Mouse (Mus musculus) naive thymus-derived CD4-positive, alpha-beta T cell, adult 2 months (primary cell): ENCODE measurements around the gene Glod5.
A peak's percentile ranks its signal among the peaks of the same experiment; 100 is the strongest.

Experiments
- DNase-seq: peaks from one replicate; pipeline ENCODE4 v3.0.0-alpha.2; 2011; ENCODE audit warnings: low read depth

Gene Glod5

GRCm38 (mm10) chrX:7968226-7968625, 50.1 kb downstream of the Glod5 start:
- no peak for DNase-seq

GRCm38 (mm10) chrX:7967596-7968201, 50.6 kb downstream of the Glod5 start:
- no peak for DNase-seq

- no peak for DNase-seq
Observed at GRCm38 (mm10) chrX:7966161-7966560, 52.1 kb downstream of the Glod5 start.

DNA sequence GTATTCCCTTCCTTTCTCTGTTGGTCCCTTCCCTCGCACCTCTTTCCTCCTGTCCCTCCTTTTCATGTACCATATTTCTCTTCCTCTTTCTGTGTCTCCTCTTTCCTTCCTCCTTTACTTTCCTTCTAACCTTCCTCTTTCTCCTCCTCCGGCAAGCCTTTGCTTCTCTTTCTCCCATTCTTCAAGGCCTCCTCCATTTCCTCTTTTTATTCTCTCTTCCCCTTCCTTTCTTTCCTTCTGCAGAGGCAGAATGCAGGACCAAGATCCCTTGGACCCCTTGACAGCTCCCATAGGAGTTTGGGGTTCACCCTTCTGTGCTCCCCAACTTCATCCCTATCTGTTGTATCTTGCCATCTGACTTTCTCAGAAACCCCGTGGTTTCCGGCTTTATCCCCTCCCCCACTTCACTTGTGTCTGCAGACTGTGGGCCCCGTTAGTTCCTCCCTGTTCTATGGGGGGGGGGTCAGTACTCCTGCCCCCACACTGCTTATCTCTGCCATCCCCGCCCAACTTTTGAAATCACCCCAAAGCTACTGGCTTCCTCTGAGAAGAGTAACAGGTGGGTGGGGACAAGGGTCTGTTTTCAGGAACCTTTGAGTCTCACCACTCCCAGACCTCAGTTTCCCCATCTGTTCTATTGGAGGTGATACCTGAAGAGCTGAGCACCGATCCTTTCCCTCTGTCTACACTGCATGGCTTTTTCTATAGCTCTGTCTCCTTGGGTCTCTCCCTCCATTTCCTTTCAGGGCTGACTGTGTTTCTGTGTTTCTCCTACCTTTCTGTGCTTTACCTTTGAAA, 54.3 kb downstream of the Glod5 start:
- DNase-seq: peak; percentile 47

- DNase-seq: no peak
Observed at GRCm38 (mm10) chrX:7958868-7959267, 59.4 kb downstream of the Glod5 start.
